9 mouse cellular contexts compared by ENCODE assay signal in the genomic region with DNA sequence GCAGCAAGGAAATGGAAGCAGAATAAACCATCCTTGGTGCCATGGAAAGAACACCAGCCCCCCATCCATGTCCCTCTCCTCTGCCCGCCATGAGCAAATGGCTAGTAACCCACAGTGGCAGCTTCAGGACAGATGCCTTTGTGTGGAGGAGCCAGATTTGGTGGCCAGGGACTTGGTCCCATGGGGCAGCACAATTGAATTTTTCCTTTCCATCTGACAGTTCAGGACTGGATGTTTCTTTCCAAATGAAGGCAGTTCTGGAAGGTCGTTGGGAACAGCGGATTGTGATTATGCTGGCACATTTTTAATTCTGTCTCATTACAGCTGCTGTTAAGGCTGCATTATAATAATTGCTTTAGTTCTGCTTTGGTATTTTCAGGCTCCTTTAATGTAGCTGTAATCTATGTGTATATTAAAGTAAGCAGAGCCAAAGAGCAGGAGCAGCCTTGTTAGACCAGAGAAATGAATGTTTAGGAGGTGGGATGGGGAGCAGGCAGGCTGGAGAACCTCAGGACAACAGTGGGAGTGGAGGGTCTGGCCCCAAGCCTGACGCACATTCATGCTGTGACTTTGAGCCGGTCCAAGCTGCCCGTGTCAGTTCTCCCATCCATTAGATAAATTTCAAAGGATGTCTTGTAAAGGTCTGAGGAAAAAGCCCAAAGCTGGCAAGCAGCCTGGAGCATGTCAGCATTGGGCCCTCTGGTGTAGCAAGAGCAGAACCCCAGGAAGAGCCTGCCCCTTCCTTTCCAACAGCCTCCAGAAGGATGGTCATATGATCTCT. TPM values are rescaled to one million over a fixed set of nuclear protein-coding genes. Genes with fewer than 3 reads are reported as not detected.
A peak's percentile ranks its signal among the peaks of the same experiment; 100 is the strongest.
DNase-seq lines count a peak whose midpoint lies in the region; ATAC-seq and TF ChIP-seq lines count a peak whose summit lies in the region.
"Had no signal": no experiment of that assay in that cellular context is flagged by ENCODE, and none has a peak within 500 bp of the region (broad histone marks: within the 10 kb centered on the region; RNA-seq: fewer than 3 reads in every experiment).

No protein-coding gene starts in this region.

- H3K27ac ChIP-seq in kidney, embryonic 14.5 days (ENCODE audit: low read depth, low read length): no peak overlapping the region
- H3K27ac ChIP-seq in testis, adult 2 months (ENCODE audit: control insufficient read depth, insufficient read depth, low read depth, low read length): no peak overlapping the region
- no peak overlapping the region; the same call in 1 of the 2 replicates for H3K27ac ChIP-seq in stomach, postnatal 0 days (replicated peaks)

- ATAC-seq in kidney, embryonic 14.5 days (ENCODE audit: low FRiP score, low TSS enrichment): no peak
- ATAC-seq in stomach, postnatal 0 days (ENCODE audit: low FRiP score, low TSS enrichment): peak; percentile 47; the same call in 1 of the 2 replicates

- no peak for TF ChIP-seq EP300 in stomach, postnatal 0 days (optimal IDR thresholded peaks at IDR 0.05)

- no peak for TF ChIP-seq CTCF in testis, adult 2 months (IDR thresholded peaks at IDR 0.05; ENCODE audit: control insufficient read depth, insufficient read depth, insufficient replicate concordance, low read depth, low read length)
- no peak for TF ChIP-seq CTCF in stomach, postnatal 0 days (IDR thresholded peaks at IDR 0.05; ENCODE audit: low read depth)

- no peaks in the 10 kb centered on the region for H3K4me1 ChIP-seq in kidney, embryonic 14.5 days (ENCODE audit: control insufficient read depth, insufficient read depth, low read length)
- no peaks in the 10 kb centered on the region; the same call in 1 of the 2 replicates for H3K4me1 ChIP-seq in testis, adult 2 months (ENCODE audit: control insufficient read depth, insufficient read depth, low read length)
- no peaks in the 10 kb centered on the region for H3K4me1 ChIP-seq in stomach, postnatal 0 days (replicated peaks; ENCODE audit: control insufficient read depth, insufficient read depth)

- no peaks in the 10 kb centered on the region for H3K9me3 ChIP-seq in kidney, embryonic 14.5 days (ENCODE audit: control insufficient read depth, low read length)
- no peaks in the 10 kb centered on the region for H3K9me3 ChIP-seq in stomach, postnatal 0 days (ENCODE audit: control insufficient read depth, low read length)

- WGBS in kidney, embryonic 14.5 days: 77% methylated on average over 6 of the region's 6 CpGs
- WGBS in stomach, postnatal 0 days: 47% methylated on average over 6 of the region's 6 CpGs

- peak; percentile 5 to 9 for DNase-seq in cerebellum, adult 18-20 months
- DNase-seq in cerebellum, adult 9-10 months: no peak
- peak; percentile 8 for DNase-seq in kidney, adult 18-20 months
- no peak for DNase-seq in testis, postnatal 14 days (ENCODE audit: low spot score)
- peak; percentile 20 for DNase-seq in stomach, postnatal 0 days (ENCODE audit: low spot score)
- DNase-seq in T-cell, adult 2 months (ENCODE audit: low spot score): no peak

- TF ChIP-seq POLR2A in testis, adult 2 months (IDR thresholded peaks at IDR 0.05; ENCODE audit: control insufficient read depth, low read depth, low read length): no peak

- H3K27me3 ChIP-seq in kidney, embryonic 14.5 days (ENCODE audit: control insufficient read depth, insufficient read depth, low read length): no peaks in the 10 kb centered on the region
- H3K27me3 ChIP-seq in testis, adult 2 months (ENCODE audit: control insufficient read depth, insufficient read depth, low read length): no peaks in the 10 kb centered on the region
- H3K27me3 ChIP-seq in stomach, postnatal 0 days (ENCODE audit: control insufficient read depth, insufficient read depth, low read length): no peaks in the 10 kb centered on the region

- H3K36me3 ChIP-seq in kidney, embryonic 14.5 days (ENCODE audit: control insufficient read depth, insufficient read depth, low read length): no peaks in the 10 kb centered on the region
- H3K36me3 ChIP-seq in testis, adult 2 months (ENCODE audit: control insufficient read depth, insufficient read depth, low read length): no peaks in the 10 kb centered on the region
- H3K36me3 ChIP-seq in stomach, postnatal 0 days (ENCODE audit: control insufficient read depth, insufficient read depth, low read length): no peaks in the 10 kb centered on the region

- H3K4me3 ChIP-seq in kidney, embryonic 14.5 days (ENCODE audit: low read length): no peak overlapping the region
- peak overlapping the region; percentile 74 for H3K4me3 ChIP-seq in testis, adult 2 months (ENCODE audit: control insufficient read depth, low read depth, low read length)
- no peak overlapping the region for H3K4me3 ChIP-seq in stomach, postnatal 0 days (ENCODE audit: low read depth, low read length)

- no peak overlapping the region for H3K4me2 ChIP-seq in kidney, embryonic 14.5 days (replicated peaks; ENCODE audit: low read depth, low read length)
- no peak overlapping the region for H3K4me2 ChIP-seq in stomach, postnatal 0 days (replicated peaks; ENCODE audit: low read depth)

- no peak overlapping the region for H3K9ac ChIP-seq in kidney, embryonic 14.5 days (ENCODE audit: low read depth, low read length)
- H3K9ac ChIP-seq in stomach, postnatal 0 days (ENCODE audit: low read length): no peak overlapping the region

RNA-seq across cellular contexts. Expression of gene 1700012A03Rik, which starts 2.3 kb away (rescaled TPM):
- polyA plus RNA-seq in kidney, embryonic 14.5 days (2014; fragmentation: Nextera tagmentation; extraction: Ambion mirVana): not detected in 2 replicates
- polyA plus RNA-seq in testis, adult 2 months (2012; rRNA removed): 193 and 198 TPM in 2 replicates
- not detected in 2 replicates for polyA plus RNA-seq in stomach, postnatal 0 days (2015; fragmentation: Nextera tagmentation; extraction: Ambion mirVana)
- polyA plus RNA-seq: heart, embryonic 14.5 days had no signal

Comparison
In these comparisons a context has a peak if more than half of its experiments do, and no peak if none do; other contexts are left out.
1. DNase-seq: peak in cerebellum, adult 18-20 months (2 of 2), kidney, adult 18-20 months (single experiment) and stomach, postnatal 0 days (single experiment); none in cerebellum, adult 9-10 months (single experiment), testis, postnatal 14 days (single experiment) and T-cell, adult 2 months (single experiment).
2. RNA of gene 1700012A03Rik, which starts 2.3 kb away (polyA plus RNA-seq): 193 to 198 TPM in testis, adult 2 months; not detected in kidney, embryonic 14.5 days and not detected in stomach, postnatal 0 days; every median in the first group is over 100 times any median in the second.